Mouse (Mus musculus) MEL (cell line): ENCODE measurements at regions not wholly inside any gene's neighbourhood (a gene's known extent, or its start where the extent isn't known, plus 50 kb on each side); places are given as distances from the start of the nearest gene placed in this dataset.
A peak's percentile ranks its signal among the peaks of the same experiment; 100 is the strongest.

Experiments used
- DNase-seq: peaks from one replicate; pipeline ENCODE4 v3.0.0; 2011; ENCODE audit warnings: low read depth, low spot score
- H3K27ac ChIP-seq: 2 replicates; pipeline ENCODE4 v1.5.1; 2012; ENCODE audit warnings: low read depth, mild to moderate bottlenecking, control low read depth, low read length, moderate library complexity; ENCODE audit not compliant: control insufficient read depth
- H3K27me3 ChIP-seq, 2 experiments: fragments of 150-350 bp in 1 of 2; sonication (generic) in 1 of 2; 2 replicates each; pipeline ENCODE4 v1.6.1; 2012; ENCODE audit warnings: low read length in 2 of 2, mild to moderate bottlenecking in 2 of 2, improper control_type of control experiment in 1 of 2, moderate library complexity in 1 of 2; ENCODE audit not compliant: insufficient read depth in 2 of 2, control insufficient read depth in 1 of 2
- H3K36me3 ChIP-seq, 2 experiments: 2 replicates each; pipeline ENCODE4 v1.6.1; 2012 to 2014; ENCODE audit warnings: low read length in 2 of 2, improper control_type of control experiment in 1 of 2, inconsistent platforms in 1 of 2, mild to moderate bottlenecking in 1 of 2; ENCODE audit not compliant: insufficient read depth in 2 of 2, control insufficient read depth in 1 of 2
- H3K4me1 ChIP-seq, 2 experiments: fragments of 150-350 bp in 1 of 2; sonication (generic) in 1 of 2; 2 replicates each; pipeline ENCODE4 v1.6.1; 2012; ENCODE audit warnings: low read length in 2 of 2, improper control_type of control experiment in 1 of 2, mild to moderate bottlenecking in 1 of 2; ENCODE audit not compliant: insufficient read depth in 2 of 2, control insufficient read depth in 1 of 2
- H3K4me3 ChIP-seq, 2 experiments: fragments of 150-350 bp in 1 of 2; sonication (generic) in 1 of 2; 2 replicates each; pipeline ENCODE4 v1.5.1; 2012; ENCODE audit warnings: low read depth in 2 of 2, low read length in 2 of 2, mild to moderate bottlenecking in 2 of 2, moderate library complexity in 2 of 2, control low read depth in 1 of 2, improper control_type of control experiment in 1 of 2; ENCODE audit not compliant: control insufficient read depth in 1 of 2, insufficient read depth in 1 of 2
- H3K79me2 ChIP-seq: 2 replicates; pipeline ENCODE4 v1.6.1; 2012; ENCODE audit warnings: mild to moderate bottlenecking, low read length, moderate library complexity; ENCODE audit not compliant: control insufficient read depth, poor library complexity, insufficient read depth
- H3K9ac ChIP-seq: 2 replicates; pipeline ENCODE4 v1.6.1; 2012; ENCODE audit warnings: low read depth, mild to moderate bottlenecking, control low read depth, low read length, moderate library complexity; ENCODE audit not compliant: control insufficient read depth, poor library complexity, severe bottlenecking
- H3K9me3 ChIP-seq: fragments of 150-350 bp; sonication (generic); replicated peaks from 2 replicates; pipeline ENCODE4 v1.6.1; 2012; ENCODE audit warnings: mild to moderate bottlenecking, low read length, improper control_type of control experiment, moderate library complexity; ENCODE audit not compliant: insufficient read depth
- CHD1 ChIP-seq: IDR thresholded peaks from 2 replicates; pipeline ENCODE4 v1.6.1; 2012; ENCODE audit warnings: low read depth, mild to moderate bottlenecking, inconsistent platforms, low read length, improper control_type of control experiment
- CHD2 ChIP-seq: IDR thresholded peaks from 2 replicates; pipeline ENCODE4 v1.6.1; 2011; ENCODE audit warnings: low read length, improper control_type of control experiment
- E2F4 ChIP-seq: IDR thresholded peaks from 2 replicates; pipeline ENCODE4 v1.6.1; 2011; ENCODE audit warnings: low read depth, low read length, improper control_type of control experiment, borderline replicate concordance
- EP300 ChIP-seq, 2 experiments: IDR thresholded peaks; 2 replicates each; pipeline ENCODE4 v1.6.1; 2011; ENCODE audit warnings: improper control_type of control experiment in 2 of 2, low read length in 2 of 2, low read depth in 1 of 2, mild to moderate bottlenecking in 1 of 2
- GATA1 ChIP-seq: IDR thresholded peaks from 2 replicates; pipeline ENCODE4 v1.6.1; 2011; ENCODE audit warnings: low read depth, low read length, improper control_type of control experiment
- HCFC1 ChIP-seq: IDR thresholded peaks from 2 replicates; pipeline ENCODE4 v1.6.1; 2012; ENCODE audit warnings: low read depth, mild to moderate bottlenecking, inconsistent platforms, low read length, improper control_type of control experiment, moderate library complexity
- KAT2A ChIP-seq: conservative IDR thresholded peaks from 2 replicates; pipeline ENCODE4 v1.6.1; 2012; ENCODE audit warnings: low read depth, low read length, improper control_type of control experiment, inconsistent platforms
- MAFK ChIP-seq: IDR thresholded peaks from 2 replicates; pipeline ENCODE4 v1.6.1; 2011; ENCODE audit warnings: low read depth, mild to moderate bottlenecking, low read length, improper control_type of control experiment, borderline replicate concordance
- MAX ChIP-seq: IDR thresholded peaks from 2 replicates; pipeline ENCODE4 v1.6.1; 2011; ENCODE audit warnings: low read length, improper control_type of control experiment
- MYC ChIP-seq: IDR thresholded peaks from 2 replicates; pipeline ENCODE4 v1.6.1; 2011; ENCODE audit warnings: low read depth, mild to moderate bottlenecking, low read length, improper control_type of control experiment, moderate library complexity
- POLR2A ChIP-seq, 2 experiments: IDR thresholded peaks; 2 replicates each; pipeline ENCODE4 v1.6.1; 2011 to 2012; ENCODE audit warnings: low read length in 2 of 2, mild to moderate bottlenecking in 2 of 2, control low read depth in 1 of 2, improper control_type of control experiment in 1 of 2, low read depth in 1 of 2, moderate library complexity in 1 of 2; ENCODE audit not compliant: control insufficient read depth in 1 of 2, insufficient read depth in 1 of 2, poor library complexity in 1 of 2
- POLR2AphosphoS2 ChIP-seq: IDR thresholded peaks from 2 replicates; pipeline ENCODE4 v1.6.1; 2011; ENCODE audit warnings: low read length, improper control_type of control experiment
- POLR2AphosphoS5 ChIP-seq: IDR thresholded peaks from 2 replicates; pipeline ENCODE4 v1.6.1; 2012; ENCODE audit warnings: low read depth, borderline replicate concordance, mild to moderate bottlenecking, inconsistent platforms, low read length, moderate library complexity, mixed read lengths
- RCOR1 ChIP-seq: IDR thresholded peaks from 2 replicates; pipeline ENCODE4 v1.6.1; 2012; ENCODE audit warnings: low read depth, mild to moderate bottlenecking, inconsistent platforms, low read length, improper control_type of control experiment
- SIN3A ChIP-seq: IDR thresholded peaks from 2 replicates; pipeline ENCODE4 v1.6.1; 2012; ENCODE audit warnings: low read length, improper control_type of control experiment, inconsistent platforms
- TBP ChIP-seq: IDR thresholded peaks from 2 replicates; pipeline ENCODE4 v1.8.0; 2011; ENCODE audit warnings: low read depth, low read length, improper control_type of control experiment
- USF1 ChIP-seq: IDR thresholded peaks from 2 replicates; pipeline ENCODE4 v1.6.1; 2014; ENCODE audit warnings: low read depth, mild to moderate bottlenecking, inconsistent platforms, low read length, improper control_type of control experiment, moderate library complexity
- USF2 ChIP-seq, 2 experiments: IDR thresholded peaks; 2 replicates each; pipeline ENCODE4 v1.6.1; 2011 to 2012; ENCODE audit warnings: improper control_type of control experiment in 2 of 2, low read length in 2 of 2, borderline replicate concordance in 1 of 2, inconsistent platforms in 1 of 2, low read depth in 1 of 2, mild to moderate bottlenecking in 1 of 2; ENCODE audit not compliant: insufficient read depth in 1 of 2
- ZC3H11A ChIP-seq: IDR thresholded peaks from 2 replicates; pipeline ENCODE4 v1.6.1; 2012; ENCODE audit warnings: low read depth, mild to moderate bottlenecking, inconsistent platforms, low read length, improper control_type of control experiment
- ZKSCAN1 ChIP-seq: IDR thresholded peaks from 2 replicates; pipeline ENCODE4 v1.6.1; 2012; ENCODE audit warnings: low read depth, mild to moderate bottlenecking, inconsistent platforms, low read length, improper control_type of control experiment, moderate library complexity
- ZNF384 ChIP-seq: IDR thresholded peaks from 2 replicates; pipeline ENCODE4 v1.6.1; 2012; ENCODE audit warnings: low read depth, mild to moderate bottlenecking, inconsistent platforms, low read length, improper control_type of control experiment

DNA sequence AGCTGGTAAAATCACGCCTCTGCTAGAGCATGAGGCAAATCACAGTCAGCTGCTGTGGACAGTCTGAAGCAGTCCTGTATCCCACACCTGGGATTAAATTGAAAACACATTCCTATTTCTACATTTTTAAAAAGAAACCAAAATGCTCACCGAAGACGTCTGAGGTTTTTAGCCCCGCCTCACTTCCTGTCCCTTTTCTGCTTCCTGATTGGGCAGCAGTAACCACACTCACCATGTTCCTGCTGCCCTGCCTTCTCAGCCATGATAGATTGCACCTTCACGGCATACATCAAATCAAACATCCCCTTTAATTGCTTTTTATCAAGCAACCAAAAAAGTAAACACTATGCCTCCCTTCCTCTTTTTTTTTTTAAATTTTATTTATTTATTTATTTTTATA, 150.1 kb upstream of the Jarid2 start:
- Histone ChIP-seq H3K27ac (no peak overlapping the region), H3K36me3 (no peaks in the 10 kb centered on the region), H3K4me1 (no peaks in the 10 kb centered on the region), H3K79me2 (no peaks in the 10 kb centered on the region), H3K9ac (no peak overlapping the region), H3K27me3 (no peaks in the 10 kb centered on the region), H3K4me3 (no peak overlapping the region), H3K9me3 (no peaks in the 10 kb centered on the region)
- TF ChIP-seq USF1 (no peak), E2F4 (no peak), POLR2AphosphoS2 (no peak), CHD1 (no peak), KAT2A (no peak), USF2 (IDR thresholded peaks at IDR 0.05; ENCODE audit: borderline replicate concordance in 1 of 2, insufficient read depth in 1 of 2, low read depth in 1 of 2, low read length in 2 of 2) (no peak), SIN3A (no peak), GATA1 (no peak), CHD2 (no peak), RCOR1 (no peak), ZC3H11A (no peak), POLR2A (IDR thresholded peaks at IDR 0.05; ENCODE audit: control insufficient read depth in 1 of 2, insufficient read depth in 1 of 2, low read depth in 1 of 2, low read length in 2 of 2, poor library complexity in 1 of 2) (no peak), ZNF384 (no peak)
- DNase-seq = peak; percentile 4

- no peaks in the 10 kb centered on the region for H3K9me3 ChIP-seq
- no peak overlapping the region for H3K9ac ChIP-seq
- H3K79me2 ChIP-seq = no peaks in the 10 kb centered on the region
- no peaks in the 10 kb centered on the region for H3K36me3 ChIP-seq
- TF ChIP-seq CHD2 = no peak
- no peak for TF ChIP-seq TBP
- TF ChIP-seq USF2 (IDR thresholded peaks at IDR 0.05; ENCODE audit: borderline replicate concordance in 1 of 2, insufficient read depth in 1 of 2, low read depth in 1 of 2, low read length in 2 of 2) = no peak
- no peak for TF ChIP-seq ZC3H11A
- TF ChIP-seq HCFC1 = no peak
- TF ChIP-seq MAX = no peak
- no peak for TF ChIP-seq ZKSCAN1
- TF ChIP-seq POLR2AphosphoS5 = no peak
- TF ChIP-seq MAFK = no peak
- no peak for TF ChIP-seq EP300 (IDR thresholded peaks at IDR 0.05; ENCODE audit: low read depth in 1 of 2, low read length in 2 of 2)
- no peak for TF ChIP-seq POLR2AphosphoS2
- TF ChIP-seq MYC = no peak
- H3K4me1 ChIP-seq = no peaks in the 10 kb centered on the region
- DNase-seq = no peak
- no peak overlapping the region for H3K27ac ChIP-seq
- H3K4me3 ChIP-seq = no peak overlapping the region
- no peaks in the 10 kb centered on the region for H3K27me3 ChIP-seq
Measured at GRCm38 (mm10) chr13:44580156-44580736, 149.0 kb upstream of the Jarid2 start.
